Mouse (Mus musculus) liver, postnatal 0 days (tissue): ENCODE data around the gene Brpf3. TPM values are rescaled to one million over a fixed set of nuclear protein-coding genes. Genes with fewer than 3 reads are reported as not detected.

Experiments used
- ATAC-seq: fragments of 200-750 bp; cut with Nextera tagmentation; 2 replicates; pipeline ENCODE4 v1.8.0; 2017; ENCODE audit warnings: mild to moderate bottlenecking, moderate library complexity
- DNase-seq: peaks from one replicate; pipeline ENCODE4 v3.0.0-alpha.2; 2016
- H3K27ac ChIP-seq: fragments of 300-500 bp; sonication (generic); 2 replicates; pipeline ENCODE4 v1.5.1; 2014; ENCODE audit warnings: antibody characterized with exemption, moderate library complexity, mild to moderate bottlenecking, low read depth
- H3K27me3 ChIP-seq: fragments of 300-500 bp; sonication (generic); 2 replicates; pipeline ENCODE4 v1.6.1; 2014; ENCODE audit warnings: low read length, control low read depth, mixed read lengths; ENCODE audit not compliant: insufficient read depth
- H3K36me3 ChIP-seq: fragments of 300-500 bp; sonication (generic); replicated peaks from 2 replicates; pipeline ENCODE4 v1.6.1; 2014; ENCODE audit warnings: mild to moderate bottlenecking, control low read depth, low read length, moderate library complexity, mixed read lengths; ENCODE audit not compliant: insufficient read depth
- H3K4me1 ChIP-seq: fragments of 300-500 bp; sonication (generic); 2 replicates; pipeline ENCODE4 v1.6.1; 2014; ENCODE audit warnings: antibody characterized with exemption, mild to moderate bottlenecking, control low read depth; ENCODE audit not compliant: insufficient read depth
- H3K4me2 ChIP-seq: fragments of 300-500 bp; sonication (generic); 2 replicates; pipeline ENCODE4 v1.6.1; 2014; ENCODE audit warnings: low read depth, mild to moderate bottlenecking, low read length, moderate library complexity, mixed read lengths
- H3K4me3 ChIP-seq: fragments of 300-500 bp; sonication (generic); 2 replicates; pipeline ENCODE4 v1.5.1; 2014; ENCODE audit warnings: low read depth, low read length
- H3K9ac ChIP-seq: fragments of 300-500 bp; sonication (generic); replicated peaks from 2 replicates; pipeline ENCODE4 v1.6.1; 2014; ENCODE audit warnings: mild to moderate bottlenecking, moderate library complexity
- H3K9me3 ChIP-seq: fragments of 300-500 bp; sonication (generic); 2 replicates; pipeline ENCODE4 v1.6.1; 2016; ENCODE audit warnings: mild to moderate bottlenecking, control low read depth, low read length, mixed read lengths
- CTCF ChIP-seq: sonication (generic); IDR thresholded peaks from 2 replicates; pipeline ENCODE4 v1.5.1; 2016; ENCODE audit warnings: antibody characterized with exemption, low read depth
- EP300 ChIP-seq: IDR thresholded peaks from 2 replicates; pipeline ENCODE4 v1.6.1; 2016; ENCODE audit warnings: antibody characterized with exemption, low read depth, mild to moderate bottlenecking
- WGBS: fragments of 180-500 bp; shearing (Covaris S2); extraction: QIAGEN DNeasy Blood & Tissue Kit; methylation state at CpG from one replicate; pipeline ENCODE4 v1.1.7; 2014; ENCODE audit not compliant: insufficient replicate concordance; 5-methylcytosine and 5-hydroxymethylcytosine counted together
- polyA plus RNA-seq: library from polyadenylated mRNA; unstranded; fragments of >200 nt; fragmentation: Nextera tagmentation; extraction: Ambion mirVana; gene quantifications from 2 replicates; pipeline ENCODE4 v1.2.1, GENCODE M21; 2015

Gene Brpf3
- polyA plus RNA-seq, 1 experiment from 2014 or later = 33.9 TPM

GRCm38 (mm10) chr17:28787507-28787906 is 13.4 kb upstream of the Brpf3 start:
- Histone ChIP-seq H3K27ac (no peak overlapping the region), H3K4me3 (no peak overlapping the region), H3K9ac (no peak overlapping the region), H3K4me1 (no peaks in the 10 kb centered on the region), H3K36me3 (no peaks in the 10 kb centered on the region), H3K9me3 (no peaks in the 10 kb centered on the region), H3K4me2 (no peak overlapping the region), H3K27me3 (no peaks in the 10 kb centered on the region)
- TF ChIP-seq EP300 (no peak), CTCF (no peak)
- DNase-seq = no peak
- no peak for ATAC-seq
- whole genome bisulfite sequencing = 91% methylated on average over 12 of the region's 12 CpGs

GRCm38 (mm10) chr17:28797031-28797430 is 3.9 kb upstream of the Brpf3 start:
- DNase-seq (no peak), ATAC-seq (no peak)
- no peak for TF ChIP-seq CTCF
- no peak overlapping the region for H3K27ac ChIP-seq
- WGBS = 75% methylated on average over 4 of the region's 4 CpGs
- peaks cover 10% of the 10 kb centered on the region for H3K4me1 ChIP-seq
- no peak overlapping the region for H3K4me3 ChIP-seq
- H3K9ac ChIP-seq = no peak overlapping the region
- no peaks in the 10 kb centered on the region for H3K36me3 ChIP-seq
- H3K4me2 ChIP-seq = no peak overlapping the region
- peaks cover 3% of the 10 kb centered on the region; the same call in 1 of the 2 replicates for H3K9me3 ChIP-seq
- no peaks in the 10 kb centered on the region for H3K27me3 ChIP-seq

- 0 out of 2 replicates have a peak, but pooled peaks cover 3% of the 10 kb centered on the region for H3K36me3 ChIP-seq
- no peak for ATAC-seq
- no peaks in the 10 kb centered on the region for H3K27me3 ChIP-seq
- no peak for DNase-seq
- peak overlapping the region; percentile 90 for H3K4me2 ChIP-seq
- H3K4me1 ChIP-seq = peaks cover 26% of the 10 kb centered on the region
- TF ChIP-seq CTCF = no peak
- TF ChIP-seq EP300 = peak; percentile 20; the same call in 1 of the 2 replicates
- peak overlapping the region; percentile 86 for H3K9ac ChIP-seq
- WGBS = 9% methylated on average over 14 of the region's 14 CpGs
- peaks cover 3% of the 10 kb centered on the region; the same call in 1 of the 2 replicates for H3K9me3 ChIP-seq
- peak overlapping the region; percentile 95 for H3K27ac ChIP-seq
- H3K4me3 ChIP-seq = peak overlapping the region; percentile 69
Measured at GRCm38 (mm10) chr17:28799291-28800160, 1.4 kb upstream of the Brpf3 start.

GRCm38 (mm10) chr17:28800281-28800670 is 614 bp upstream of the Brpf3 start:
- H3K9ac ChIP-seq = peak overlapping the region; percentile 86
- no peaks in the 10 kb centered on the region for H3K27me3 ChIP-seq
- peaks cover 30% of the 10 kb centered on the region for H3K4me1 ChIP-seq
- 0 out of 2 replicates have a peak, but pooled peaks cover 5% of the 10 kb centered on the region for H3K36me3 ChIP-seq
- H3K4me3 ChIP-seq = peak overlapping the region; percentile 69
- H3K27ac ChIP-seq = peak overlapping the region; percentile 95
- 1% methylated on average over 15 of the region's 15 CpGs for WGBS
- H3K4me2 ChIP-seq = peak overlapping the region; percentile 90
- peaks cover 2% of the 10 kb centered on the region; the same call in 1 of the 2 replicates for H3K9me3 ChIP-seq
- ATAC-seq (peak; percentile 41), DNase-seq (no peak)
- TF ChIP-seq EP300 (no peak), CTCF (no peak)

GRCm38 (mm10) chr17:28801474-28802005 is 650 bp downstream of the Brpf3 start:
- peak overlapping the region; percentile 95 for H3K27ac ChIP-seq
- H3K4me2 ChIP-seq = peak overlapping the region; percentile 90
- H3K9ac ChIP-seq = peak overlapping the region; percentile 86
- no peaks in the 10 kb centered on the region for H3K9me3 ChIP-seq
- TF ChIP-seq EP300 = no peak
- TF ChIP-seq CTCF = no peak
- peaks cover 15% of the 10 kb centered on the region for H3K36me3 ChIP-seq
- peak overlapping the region; percentile 69 for H3K4me3 ChIP-seq
- whole genome bisulfite sequencing = under 1% methylated on average over 29 of the region's 42 CpGs
- ATAC-seq (peak; percentile 92), DNase-seq (peak; percentile 100)
- H3K27me3 ChIP-seq = no peaks in the 10 kb centered on the region
- H3K4me1 ChIP-seq = peaks cover 30% of the 10 kb centered on the region

GRCm38 (mm10) chr17:28802006-28802481 is 1.2 kb downstream of the Brpf3 start:
- H3K36me3 ChIP-seq = peaks cover 20% of the 10 kb centered on the region
- peak overlapping the region; percentile 69 for H3K4me3 ChIP-seq
- no peaks in the 10 kb centered on the region for H3K27me3 ChIP-seq
- H3K4me2 ChIP-seq = peak overlapping the region; percentile 90
- under 1% methylated on average over 18 of the region's 18 CpGs for WGBS
- TF ChIP-seq EP300 = no peak
- TF ChIP-seq CTCF = no peak
- H3K9ac ChIP-seq = peak overlapping the region; percentile 86
- H3K27ac ChIP-seq = peak overlapping the region; percentile 62
- peaks cover 32% of the 10 kb centered on the region for H3K4me1 ChIP-seq
- peak; percentile 46 for DNase-seq
- ATAC-seq = no peak
- no peaks in the 10 kb centered on the region for H3K9me3 ChIP-seq
